Mouse (Mus musculus): Measurements from ENCODE around the gene C9orf72.

Gene C9orf72

DNA sequence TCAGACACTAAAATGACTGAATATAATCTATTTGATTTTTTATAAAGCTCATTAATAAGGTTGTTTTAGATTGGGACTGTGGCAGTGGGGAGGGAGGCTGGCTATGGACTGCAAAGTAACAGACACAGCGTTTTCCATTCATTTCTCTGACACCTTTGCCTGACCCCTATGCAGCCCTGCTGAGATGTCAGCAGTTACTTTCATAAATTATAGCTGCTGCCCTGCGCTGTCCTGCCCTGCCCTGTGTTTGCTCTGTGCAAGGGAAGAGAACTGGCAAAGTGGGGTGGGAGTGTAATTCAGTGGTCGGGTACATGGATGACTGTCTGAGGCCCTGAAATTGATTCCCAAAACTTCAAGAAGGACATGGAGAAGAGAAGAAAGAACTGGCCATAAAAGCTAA is 71.9 kb downstream of the C9orf72 start:
- TF ChIP-seq CTCF (conservative IDR thresholded peaks at IDR 0.05; ENCODE audit: low read length) (no peak), POU5F1 (IDR thresholded peaks at IDR 0.05; ENCODE audit: borderline replicate concordance, low read length) (no peak), NANOG (IDR thresholded peaks at IDR 0.05; ENCODE audit: borderline replicate concordance, low read length) (no peak)
- Histone ChIP-seq H3K4me1 (replicated peaks; ENCODE audit: low read depth, low read length) (peaks cover 17% of the 10 kb centered on the region), H3K36me3 (ENCODE audit: insufficient read depth, low read length) (no peaks in the 10 kb centered on the region), H3K9me3 (ENCODE audit: low read length) (no peaks in the 10 kb centered on the region), H3K4me3 (replicated peaks; ENCODE audit: low read length) (no peak overlapping the region), H3K27me3 (ENCODE audit: insufficient read depth, low read length) (peaks cover 12% of the 10 kb centered on the region)

DNA sequence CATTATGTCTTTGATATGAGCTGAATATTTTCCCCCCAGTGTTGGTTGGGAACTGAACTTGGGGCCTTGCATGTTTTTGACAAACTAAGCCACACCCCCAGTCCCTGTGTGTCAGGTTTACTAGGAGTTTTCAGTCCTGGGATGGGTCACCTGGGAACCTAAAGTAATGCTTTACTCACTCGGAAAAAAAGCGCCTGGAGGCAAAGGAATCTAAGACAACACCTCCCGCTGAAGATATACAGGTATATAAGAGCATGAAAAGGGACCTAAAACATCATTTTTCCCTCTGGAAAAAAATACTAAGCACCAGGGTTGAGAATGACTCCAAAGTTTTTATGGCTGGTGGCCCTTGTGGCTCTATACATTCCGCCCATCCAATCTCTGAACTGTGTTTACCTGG is 74.2 kb downstream of the C9orf72 start, which contains the start of gene Ifnk:
Gene Ifnk (plus strand): TSS at position 301 of the 400 bp plus-strand sequence.
- TF ChIP-seq CTCF (conservative IDR thresholded peaks at IDR 0.05; ENCODE audit: low read length) (no peak), NANOG (IDR thresholded peaks at IDR 0.05; ENCODE audit: borderline replicate concordance, low read length) (no peak), POU5F1 (IDR thresholded peaks at IDR 0.05; ENCODE audit: borderline replicate concordance, low read length) (no peak)
- Histone ChIP-seq H3K9me3 (ENCODE audit: low read length) (no peaks in the 10 kb centered on the region), H3K36me3 (ENCODE audit: insufficient read depth, low read length) (no peaks in the 10 kb centered on the region), H3K4me1 (replicated peaks; ENCODE audit: low read depth, low read length) (peaks cover 10% of the 10 kb centered on the region), H3K27me3 (ENCODE audit: insufficient read depth, low read length) (peaks cover 6% of the 10 kb centered on the region), H3K4me3 (replicated peaks; ENCODE audit: low read length) (no peak within 1 kb of the TSS)

DNA sequence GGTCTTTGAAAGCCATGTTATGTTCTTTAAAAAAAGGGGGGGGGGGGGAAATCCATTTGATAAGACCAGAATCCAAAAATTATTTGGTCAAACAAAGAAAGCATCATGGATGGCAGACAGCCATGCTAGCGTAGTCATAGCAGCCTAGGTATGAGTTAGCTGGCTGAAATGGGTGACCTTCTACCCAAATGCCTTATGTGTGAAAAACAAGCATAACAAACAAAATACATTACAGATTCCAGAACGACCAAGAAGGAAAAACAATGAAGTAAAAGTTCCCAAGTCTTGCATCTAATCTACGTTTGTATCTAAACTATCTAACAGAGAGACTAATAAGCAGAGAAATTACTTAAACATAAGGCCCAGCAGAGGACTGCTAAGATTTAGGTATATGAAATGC is 75.3 kb downstream of the C9orf72 start:
- H3K27me3 ChIP-seq (ENCODE audit: insufficient read depth, low read length) = peaks cover 6% of the 10 kb centered on the region
- peaks cover 5% of the 10 kb centered on the region for H3K4me1 ChIP-seq (replicated peaks; ENCODE audit: low read depth, low read length)
- TF ChIP-seq CTCF (conservative IDR thresholded peaks at IDR 0.05; ENCODE audit: low read length) = no peak
- no peak for TF ChIP-seq NANOG (IDR thresholded peaks at IDR 0.05; ENCODE audit: borderline replicate concordance, low read length)
- TF ChIP-seq POU5F1 (IDR thresholded peaks at IDR 0.05; ENCODE audit: borderline replicate concordance, low read length) = no peak

DNA sequence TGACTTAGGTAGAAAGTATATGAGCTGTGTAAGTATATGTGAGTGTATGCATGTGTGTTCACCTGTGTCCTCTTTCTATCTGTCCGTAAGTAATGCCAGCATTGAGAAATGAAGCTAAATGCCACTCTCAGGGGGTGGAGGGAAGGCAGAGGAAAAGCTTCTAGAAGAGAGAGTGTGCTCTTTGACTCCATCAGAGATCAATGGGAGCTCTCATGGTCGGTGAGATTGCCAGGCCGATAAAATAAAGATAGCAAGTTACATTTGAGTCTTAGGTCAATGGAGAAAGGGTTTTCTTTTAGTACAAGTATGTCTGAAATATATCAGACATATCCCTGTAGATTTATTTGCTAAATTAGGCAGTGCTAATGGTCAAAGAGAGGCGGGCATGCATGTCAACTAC is 77.6 kb downstream of the C9orf72 start:
- no peak for TF ChIP-seq CTCF (conservative IDR thresholded peaks at IDR 0.05; ENCODE audit: low read length)
- no peak for TF ChIP-seq NANOG (IDR thresholded peaks at IDR 0.05; ENCODE audit: borderline replicate concordance, low read length)
- Histone ChIP-seq H3K27me3 (ENCODE audit: insufficient read depth, low read length) (peaks cover 3% of the 10 kb centered on the region), H3K36me3 (ENCODE audit: insufficient read depth, low read length) (no peaks in the 10 kb centered on the region), H3K9me3 (ENCODE audit: low read length) (no peaks in the 10 kb centered on the region), H3K4me1 (replicated peaks; ENCODE audit: low read depth, low read length) (no peaks in the 10 kb centered on the region), H3K4me3 (replicated peaks; ENCODE audit: low read length) (no peak overlapping the region)

More for the DNA sequence above, 75.3 kb downstream of the C9orf72 start:
- Histone ChIP-seq H3K36me3 (ENCODE audit: insufficient read depth, low read length) (no peaks in the 10 kb centered on the region), H3K9me3 (ENCODE audit: low read length) (no peaks in the 10 kb centered on the region), H3K4me3 (replicated peaks; ENCODE audit: low read length) (no peak overlapping the region)

DNA sequence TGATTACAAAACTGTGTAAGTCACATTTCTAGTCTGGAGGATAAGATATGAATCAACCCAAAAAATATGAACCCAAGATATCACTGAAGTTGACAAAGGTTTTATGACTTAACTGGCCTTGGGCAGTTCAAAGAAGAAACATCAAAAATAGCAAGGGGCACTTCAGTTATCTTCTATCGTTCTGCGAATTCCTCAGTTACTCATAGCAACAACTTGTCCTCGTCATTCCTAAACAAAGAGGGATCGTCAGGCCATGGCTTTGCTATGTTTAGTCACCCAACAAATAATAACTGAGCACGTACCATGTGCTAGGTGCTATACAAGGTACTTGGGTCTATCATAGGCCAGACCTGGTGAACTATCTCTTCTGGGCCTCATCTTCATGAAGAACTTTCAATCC is 79.4 kb downstream of the C9orf72 start:
- no peaks in the 10 kb centered on the region for H3K9me3 ChIP-seq (ENCODE audit: low read length)
- no peaks in the 10 kb centered on the region for H3K4me1 ChIP-seq (replicated peaks; ENCODE audit: low read depth, low read length)
- H3K27me3 ChIP-seq (ENCODE audit: insufficient read depth, low read length) = no peaks in the 10 kb centered on the region
- H3K36me3 ChIP-seq (ENCODE audit: insufficient read depth, low read length) = no peaks in the 10 kb centered on the region
- no peak overlapping the region for H3K4me3 ChIP-seq (replicated peaks; ENCODE audit: low read length)
- TF ChIP-seq NANOG (IDR thresholded peaks at IDR 0.05; ENCODE audit: borderline replicate concordance, low read length) (no peak), POU5F1 (IDR thresholded peaks at IDR 0.05; ENCODE audit: borderline replicate concordance, low read length) (no peak), CTCF (conservative IDR thresholded peaks at IDR 0.05; ENCODE audit: low read length) (no peak)

DNA sequence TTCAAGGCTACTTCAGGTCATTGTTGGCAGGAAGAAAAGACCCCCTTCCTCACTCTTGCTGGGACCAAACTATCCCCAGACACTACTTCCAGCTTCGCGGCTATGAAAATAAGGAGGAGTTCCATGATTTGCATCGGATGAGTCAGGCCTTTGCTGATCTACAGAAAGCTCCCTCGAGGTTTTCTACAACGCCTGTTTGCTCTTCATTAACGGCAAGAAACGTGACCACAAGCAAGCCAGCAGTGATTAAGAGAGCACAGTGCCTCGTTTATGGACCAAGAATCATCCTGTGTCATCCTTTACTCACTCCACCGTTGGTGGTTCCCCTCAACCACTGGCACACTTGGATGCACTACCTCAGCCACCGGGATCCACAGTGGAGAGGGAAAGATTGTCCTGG is 80.2 kb downstream of the C9orf72 start:
- TF ChIP-seq NANOG (IDR thresholded peaks at IDR 0.05; ENCODE audit: borderline replicate concordance, low read length) (no peak), CTCF (conservative IDR thresholded peaks at IDR 0.05; ENCODE audit: low read length) (no peak), POU5F1 (IDR thresholded peaks at IDR 0.05; ENCODE audit: borderline replicate concordance, low read length) (no peak)
- no peaks in the 10 kb centered on the region for H3K36me3 ChIP-seq (ENCODE audit: insufficient read depth, low read length)
- no peaks in the 10 kb centered on the region for H3K9me3 ChIP-seq (ENCODE audit: low read length)
- no peaks in the 10 kb centered on the region for H3K27me3 ChIP-seq (ENCODE audit: insufficient read depth, low read length)
- no peak overlapping the region for H3K4me3 ChIP-seq (replicated peaks; ENCODE audit: low read length)
- H3K4me1 ChIP-seq (replicated peaks; ENCODE audit: low read depth, low read length) = no peaks in the 10 kb centered on the region

DNA sequence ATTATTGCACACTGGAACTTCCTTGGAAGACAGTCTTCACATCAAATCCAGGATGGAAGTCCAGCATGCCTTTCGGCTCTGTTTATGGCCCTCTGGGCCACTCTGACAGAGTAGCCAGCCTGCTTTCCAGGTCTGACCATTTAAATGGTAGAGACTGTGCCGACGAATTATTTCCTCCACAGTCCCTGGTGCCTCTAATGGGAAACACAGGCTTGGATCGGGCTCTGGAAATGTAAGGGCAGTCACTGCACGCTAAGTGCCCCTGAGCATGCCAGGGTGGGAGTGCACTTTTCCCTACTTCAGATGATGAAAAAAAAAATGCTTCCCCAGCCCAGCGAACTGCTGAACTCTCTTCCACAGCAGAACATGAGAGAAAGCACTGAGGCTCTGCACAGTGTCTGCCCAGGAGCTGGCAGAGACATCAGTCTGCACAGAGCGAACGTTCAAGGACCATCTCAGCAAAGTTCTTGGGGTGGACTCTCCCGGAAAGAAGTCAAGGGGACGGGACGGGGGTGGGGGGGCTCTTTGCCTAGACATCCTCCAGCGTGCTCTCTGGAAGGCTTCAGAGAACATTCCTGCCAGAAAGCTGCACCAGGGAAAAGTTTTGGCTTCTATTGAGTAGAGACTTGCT is 82.4 kb downstream of the C9orf72 start:
- no peak for TF ChIP-seq CTCF (conservative IDR thresholded peaks at IDR 0.05; ENCODE audit: low read length)
- TF ChIP-seq NANOG (IDR thresholded peaks at IDR 0.05; ENCODE audit: borderline replicate concordance, low read length) = no peak
- no peak for TF ChIP-seq POU5F1 (IDR thresholded peaks at IDR 0.05; ENCODE audit: borderline replicate concordance, low read length)
- Histone ChIP-seq H3K9me3 (ENCODE audit: low read length) (no peaks in the 10 kb centered on the region), H3K4me1 (replicated peaks; ENCODE audit: low read depth, low read length) (no peaks in the 10 kb centered on the region), H3K36me3 (ENCODE audit: insufficient read depth, low read length) (no peaks in the 10 kb centered on the region), H3K4me3 (replicated peaks; ENCODE audit: low read length) (no peak overlapping the region), H3K27me3 (ENCODE audit: insufficient read depth, low read length) (no peaks in the 10 kb centered on the region)

Data from E14TG2a.4 (cell line).